Mouse (Mus musculus) natural killer cell, adult 2 months (primary cell): ENCODE measurements at regions not wholly inside any gene's neighbourhood (a gene's known extent, or its start where the extent isn't known, plus 50 kb on each side); places are given as distances from the start of the nearest gene placed in this dataset.

Experiments used
- DNase-seq, 2 experiments: peaks; one replicate each; pipeline ENCODE4 v3.0.0; 2022; ENCODE audit warnings: low spot score in 2 of 2

GRCm38 (mm10) chr15:51565543-51565942 lies 2319.2 kb upstream of the Gm7489 start:
- DNase-seq, result no peak

DNA sequence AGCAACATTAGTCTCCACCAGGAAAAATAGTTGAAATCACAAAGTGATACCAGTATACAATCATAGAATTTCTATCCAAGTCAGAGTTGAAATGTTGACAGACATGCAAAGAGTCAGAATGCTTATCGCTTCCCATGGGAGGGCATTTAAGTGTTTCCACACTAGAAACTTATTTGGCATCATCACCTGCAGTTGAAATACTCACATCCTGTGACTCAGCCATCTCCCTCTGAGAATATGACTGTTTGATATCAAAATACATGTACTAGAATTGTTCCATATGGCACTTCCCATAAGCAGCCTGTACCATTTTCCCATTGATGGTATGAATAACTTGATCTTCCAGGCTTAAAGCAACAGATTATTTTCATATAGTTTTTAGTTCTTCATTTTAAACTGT lies 2314.1 kb upstream of the Gm7489 start:
- DNase-seq, result no peak

DNA sequence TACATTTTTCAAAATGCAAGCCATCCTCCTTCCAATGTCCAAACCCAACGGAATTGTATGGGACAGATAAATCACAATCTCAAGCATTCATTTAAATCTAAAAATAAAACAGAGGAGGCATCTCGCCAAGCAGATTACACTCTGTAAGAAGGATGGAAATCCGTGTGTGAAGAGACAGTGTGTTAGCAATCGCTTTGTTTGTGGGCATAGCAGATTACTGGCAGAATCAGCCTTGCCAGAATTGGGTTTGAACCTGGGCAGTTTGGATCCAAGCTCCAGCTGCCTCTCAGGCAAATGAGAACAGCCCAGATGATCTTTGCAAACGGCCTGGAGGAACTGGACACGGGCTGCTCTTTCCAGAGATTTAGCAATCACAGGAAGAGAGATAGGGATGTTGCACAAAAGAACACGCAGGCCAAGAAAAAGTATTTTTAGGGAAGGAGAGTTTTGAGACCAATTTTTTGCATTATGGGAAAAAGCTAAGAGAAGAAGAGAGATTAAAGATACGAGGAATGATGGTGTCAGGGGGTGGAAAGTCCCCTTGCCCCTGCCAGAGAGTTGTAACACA lies 2310.1 kb upstream of the Gm7489 start:
- DNase-seq, result no peak

GRCm38 (mm10) chr15:51583636-51584035 lies 2301.1 kb upstream of the Gm7489 start:
- no peak for DNase-seq

DNA sequence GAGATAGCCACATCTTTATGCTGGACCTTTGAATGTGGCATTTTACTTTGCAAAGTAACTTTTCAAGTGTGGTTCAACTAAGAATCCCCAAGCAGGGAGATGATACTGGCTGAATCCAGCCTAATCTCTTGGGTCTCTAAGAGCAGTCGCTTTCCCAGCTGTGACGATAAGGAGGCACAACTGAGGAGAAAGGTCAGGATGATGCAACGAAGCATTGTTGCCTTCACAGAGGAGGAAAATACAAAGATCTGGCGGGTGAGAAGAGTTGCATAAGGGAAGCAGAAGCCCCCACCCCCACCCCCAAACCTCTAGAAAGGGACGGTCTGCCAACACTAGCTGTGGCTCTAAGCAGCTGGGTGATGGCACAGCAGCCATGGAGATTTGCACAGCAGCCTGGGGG lies 2298.6 kb upstream of the Gm7489 start:
- no peak for DNase-seq

DNA sequence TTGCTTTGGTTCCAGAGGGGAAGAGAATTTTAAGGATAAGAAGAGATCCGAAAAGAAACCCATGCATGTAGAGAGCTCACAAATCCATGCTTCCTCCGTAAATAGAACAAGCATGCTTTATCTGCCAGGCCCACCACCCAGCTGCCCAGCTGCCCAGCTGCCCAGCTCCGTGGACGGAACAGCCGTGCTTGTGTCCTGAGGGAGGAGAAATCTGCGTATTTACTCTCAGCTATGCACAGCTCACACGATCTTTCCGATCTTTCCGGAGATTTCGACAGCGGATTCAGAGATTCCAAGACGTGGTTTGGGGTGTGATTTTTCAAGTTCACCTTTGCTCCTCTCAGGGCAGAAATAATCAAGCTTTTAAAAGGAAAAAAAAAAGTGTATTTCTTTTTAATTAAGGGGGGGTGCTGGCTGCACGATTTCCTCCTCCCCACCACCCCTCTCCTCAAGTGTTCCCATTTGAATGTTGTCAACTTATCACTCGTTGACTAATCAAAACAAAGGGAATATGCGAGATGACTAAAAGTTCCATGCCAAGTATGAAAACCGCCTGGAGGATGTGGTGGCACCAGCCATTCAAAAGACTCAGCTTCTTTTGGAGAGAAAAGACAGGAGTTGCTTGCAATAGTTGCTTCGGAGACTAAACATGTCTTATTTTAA lies 2293.2 kb upstream of the Gm7489 start:
- DNase-seq, result no peak

DNA sequence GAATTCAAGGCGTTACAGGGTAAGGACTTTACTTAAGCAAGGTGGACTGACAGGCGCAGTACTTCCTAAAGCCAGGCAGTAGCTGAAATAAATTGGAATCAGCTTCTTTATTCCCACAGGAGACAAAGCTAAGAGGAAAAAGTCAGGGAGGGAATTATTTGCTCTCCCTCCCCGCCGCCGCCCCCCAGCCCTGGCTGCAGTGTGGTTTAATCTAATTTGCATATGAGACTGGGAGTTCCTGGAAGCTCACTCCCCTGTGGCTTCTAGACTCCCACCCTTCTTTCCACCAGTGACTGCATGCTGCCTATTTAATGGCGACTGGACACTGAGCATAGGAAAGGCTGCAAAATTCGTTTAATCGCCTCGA lies 2292.7 kb upstream of the Gm7489 start:
- DNase-seq, result no peak

- DNase-seq, result no peak
These were observed 2291.9 kb upstream of the Gm7489 start for GRCm38 (mm10) chr15:51592511-51593498.

DNA sequence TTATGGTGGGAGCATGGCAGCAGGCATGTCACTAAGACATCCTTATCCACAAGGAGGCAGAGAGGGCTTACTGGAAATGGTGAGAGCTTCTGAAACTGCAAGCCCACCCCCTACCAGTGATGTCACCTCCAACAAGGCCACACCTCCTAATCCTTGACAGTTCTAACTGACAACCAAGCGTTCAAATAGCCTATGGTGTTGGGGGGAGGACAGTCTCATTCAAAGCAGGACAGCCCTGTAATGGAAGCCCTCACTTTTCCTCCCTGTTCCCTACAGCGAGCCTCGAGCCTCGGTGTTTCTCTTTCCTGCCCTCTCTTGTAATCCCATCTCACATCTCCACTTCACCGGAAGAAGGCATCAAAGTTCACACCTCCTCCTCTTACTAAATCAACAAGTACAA lies 2290.6 kb upstream of the Gm7489 start:
- DNase-seq, result no peak

DNA sequence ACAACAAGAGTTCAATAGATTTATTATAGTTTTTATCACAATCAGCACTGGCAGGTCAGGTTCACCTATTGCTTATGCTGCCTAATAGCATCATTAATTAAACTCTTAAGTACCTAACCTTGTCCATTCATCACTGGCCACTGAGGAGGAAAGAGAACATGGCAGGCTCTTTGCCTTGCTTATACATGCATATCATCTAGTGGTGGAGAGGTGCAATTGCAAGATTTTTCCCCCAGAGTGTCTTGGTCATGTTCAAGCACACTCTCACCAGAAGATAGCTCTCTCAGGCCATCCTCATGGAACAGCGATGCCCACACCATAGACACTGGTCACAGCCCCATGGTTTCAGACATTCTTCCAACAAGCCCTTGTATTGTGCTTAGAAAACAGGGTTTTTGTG lies 2289.1 kb upstream of the Gm7489 start:
- DNase-seq, result no peak

DNA sequence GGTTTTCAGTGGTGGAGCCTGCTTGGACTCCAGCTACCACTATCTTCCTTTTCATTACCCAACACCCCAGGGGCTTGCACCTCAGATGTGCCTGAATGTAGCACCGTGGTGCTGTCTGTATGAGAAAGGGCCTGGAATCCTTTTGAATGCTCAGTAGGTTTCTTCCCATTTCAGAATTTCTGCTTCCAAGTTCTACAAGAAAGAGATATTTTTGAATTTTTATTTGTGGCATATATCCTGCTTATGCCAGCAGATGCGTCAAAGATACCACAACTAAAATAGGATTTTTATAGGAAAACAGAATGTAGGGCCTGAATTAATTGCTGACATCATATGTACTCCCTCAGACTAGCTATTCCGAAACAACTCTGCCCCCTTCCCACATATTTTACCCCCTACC lies 2286.9 kb upstream of the Gm7489 start:
- no peak for DNase-seq

DNA sequence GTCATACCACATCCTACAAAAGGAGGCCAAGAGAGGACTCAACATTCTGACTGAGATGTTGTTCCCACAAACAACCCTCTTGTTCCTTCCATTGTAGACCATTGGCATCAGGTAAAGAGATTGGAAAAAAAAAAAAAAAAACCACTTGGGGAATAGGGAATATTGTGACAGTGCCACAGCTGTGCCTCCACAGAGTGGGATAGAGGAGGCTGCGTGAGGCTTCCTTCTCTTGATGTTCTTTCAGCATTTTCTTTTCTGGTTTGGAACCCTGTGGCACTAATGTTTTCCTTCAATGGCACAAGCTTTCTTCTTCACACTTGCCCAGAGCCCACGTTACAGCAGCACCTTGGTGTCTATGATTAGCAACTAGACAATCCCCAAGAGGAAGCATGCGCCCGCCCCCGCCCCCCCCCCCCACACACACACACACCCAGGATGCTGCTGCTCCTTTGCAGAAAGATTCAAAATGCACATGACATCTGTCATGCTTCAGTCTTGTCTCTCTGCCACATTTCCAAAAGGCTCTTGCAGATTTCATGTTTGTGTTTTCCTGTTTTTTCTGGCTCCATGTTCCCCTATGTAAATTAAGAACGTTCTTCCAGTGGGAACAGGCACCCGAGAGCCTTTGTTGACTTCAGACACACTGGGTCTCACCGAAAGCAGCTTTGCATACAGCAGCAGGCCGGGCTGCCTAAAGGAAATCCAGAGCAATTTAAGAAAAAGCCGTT lies 2283.4 kb upstream of the Gm7489 start:
- no peak for DNase-seq

DNA sequence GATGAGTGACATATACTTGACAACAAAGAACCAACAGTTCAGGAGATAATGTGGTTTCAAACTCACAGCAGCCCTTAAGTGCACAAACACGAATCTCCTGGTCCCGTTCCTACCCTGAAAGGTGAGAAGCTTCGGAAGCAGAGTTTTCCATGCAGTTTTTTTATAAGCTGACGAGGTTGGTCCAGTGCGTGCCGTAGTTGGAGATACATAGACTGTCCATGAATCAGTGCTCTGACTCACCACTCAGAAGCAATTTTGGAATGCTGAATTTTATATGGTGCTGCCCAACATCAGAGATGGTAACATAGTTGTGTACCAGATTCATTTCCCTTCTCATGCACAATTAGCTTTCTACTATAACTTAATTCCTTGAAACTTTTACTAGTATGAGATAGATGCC lies 2263.3 kb upstream of the Gm7489 start:
- no peak for DNase-seq

DNA sequence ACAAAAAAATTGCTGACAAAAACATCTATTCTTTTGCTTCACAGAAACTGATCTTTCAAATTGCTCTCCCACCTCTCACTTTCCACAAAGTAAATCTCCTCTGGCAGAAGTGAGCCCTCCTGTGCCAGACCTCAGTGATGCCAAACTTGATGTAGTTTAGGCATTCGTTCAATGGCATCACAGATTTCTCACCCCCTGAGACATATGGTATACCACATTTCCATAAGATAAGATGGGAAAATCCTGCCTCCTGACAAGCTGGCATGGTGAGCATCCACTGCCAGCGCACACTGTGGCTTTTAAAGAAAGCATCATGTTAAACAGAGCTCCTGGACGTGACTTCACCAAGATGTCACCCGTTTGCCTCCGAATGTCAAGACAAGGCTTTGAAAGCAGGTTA lies 2257.2 kb upstream of the Gm7489 start:
- no peak for DNase-seq

GRCm38 (mm10) chr15:51628518-51628917 lies 2256.2 kb upstream of the Gm7489 start:
- DNase-seq, result no peak

DNA sequence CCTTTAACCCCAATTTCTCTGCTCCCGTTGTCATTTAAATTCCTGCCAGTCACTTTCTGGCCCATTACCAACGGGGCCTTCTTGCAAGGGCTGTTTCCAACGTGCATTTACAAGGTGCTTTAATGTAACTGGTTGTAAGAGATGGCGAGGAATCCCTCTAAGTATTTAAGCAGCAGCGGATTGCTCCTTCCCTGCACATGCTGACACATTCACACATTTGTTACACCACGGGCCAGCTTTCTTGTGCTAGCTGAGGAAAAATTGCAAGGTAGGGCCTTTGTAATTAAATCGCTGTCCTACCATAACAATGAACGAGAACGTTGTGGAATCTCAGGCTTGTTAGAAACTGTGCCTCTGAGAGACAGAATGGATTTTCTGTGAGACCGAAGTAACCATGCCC lies 2252.8 kb upstream of the Gm7489 start:
- no peak for DNase-seq

- no peak for DNase-seq
These were observed 2251.6 kb upstream of the Gm7489 start for GRCm38 (mm10) chr15:51633068-51633467.

DNA sequence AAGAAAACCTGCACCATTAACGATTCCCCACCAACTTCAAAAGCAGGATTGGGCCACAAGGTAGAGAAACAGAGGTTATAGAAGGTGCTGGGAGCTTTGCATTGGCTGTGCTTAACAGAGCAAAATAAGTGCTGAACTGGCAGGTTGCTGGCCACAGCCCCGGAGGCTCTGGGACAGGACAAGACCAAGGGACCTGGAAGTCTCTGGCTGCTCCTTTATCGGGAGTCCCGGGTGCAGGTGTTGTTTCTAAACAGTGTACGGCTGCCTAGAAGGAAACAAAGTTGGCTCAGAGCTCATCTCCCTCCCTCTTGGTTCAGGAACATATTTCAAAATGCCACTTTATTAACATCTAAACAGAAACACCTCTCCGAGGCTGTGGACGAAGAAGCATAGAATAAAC lies 2250.0 kb upstream of the Gm7489 start:
- DNase-seq, result no peak

GRCm38 (mm10) chr15:51635129-51635920 lies 2249.4 kb upstream of the Gm7489 start:
- no peak for DNase-seq

DNA sequence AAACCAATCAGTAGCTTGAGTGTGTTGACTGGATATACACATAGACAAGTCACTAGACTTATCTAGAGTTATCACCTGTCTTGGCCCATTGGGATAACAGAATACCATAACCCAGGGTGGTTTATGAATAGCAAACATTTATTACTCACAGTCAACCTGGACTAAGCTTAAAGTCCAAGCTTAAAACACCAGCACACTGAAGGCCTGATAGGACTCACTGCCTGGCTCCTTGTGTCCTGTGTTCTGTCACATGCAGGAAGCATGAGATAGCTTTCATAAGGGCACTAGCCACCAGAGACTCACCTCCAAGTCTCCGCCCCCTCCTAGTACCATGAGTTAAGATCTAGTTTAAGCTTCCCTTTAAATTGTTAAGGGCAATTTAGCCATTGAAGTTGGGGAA lies 2247.1 kb upstream of the Gm7489 start:
- no peak for DNase-seq

GRCm38 (mm10) chr15:51643772-51644311 lies 2240.9 kb upstream of the Gm7489 start:
- DNase-seq, result no peak
